Mouse (Mus musculus): ENCODE results near the gene Icam1.
"Not testable (repeated sequence)": the region's sequence is repeated elsewhere in the genome, so short reads cannot be mapped to it uniquely, and the experiment has no call there.

Icam1 gene

DNA sequence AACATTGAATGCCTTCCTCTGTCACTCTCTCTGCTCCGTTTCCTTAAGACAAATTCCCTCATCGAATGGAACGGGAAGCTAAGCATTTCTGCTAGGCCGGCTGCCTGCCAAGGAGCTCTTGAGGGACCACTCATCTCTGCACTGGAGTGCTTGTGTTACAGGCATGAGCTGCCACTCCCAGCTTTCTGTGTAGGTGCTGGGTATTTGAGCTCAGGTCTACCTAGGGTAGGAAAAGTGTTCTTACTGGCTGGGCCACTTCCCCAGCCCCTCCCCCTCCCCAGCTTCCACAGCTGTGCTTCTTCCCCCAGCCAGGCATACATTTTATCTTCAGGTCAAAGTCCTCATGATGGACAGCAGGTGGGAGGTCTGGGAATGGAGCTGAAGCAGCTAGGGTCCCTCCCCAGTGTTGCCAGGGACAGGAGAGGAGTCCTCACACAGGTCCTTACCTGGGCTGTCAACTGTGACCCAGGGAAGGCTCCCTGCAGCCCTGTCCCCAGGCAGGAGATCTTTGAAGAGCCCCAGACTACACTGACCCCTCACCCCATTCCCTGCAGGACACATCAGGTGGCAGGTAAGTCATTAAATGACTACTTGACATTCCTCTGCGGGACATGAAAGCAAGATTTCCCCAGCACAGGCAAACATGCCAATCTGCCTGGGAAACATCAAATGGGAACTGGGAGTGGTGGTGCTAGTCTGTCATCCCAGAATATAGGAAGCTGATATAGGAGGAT is 22.5 kb upstream of the Icam1 start:
- DNase-seq (ENCODE audit: low spot score) = no peak

DNA sequence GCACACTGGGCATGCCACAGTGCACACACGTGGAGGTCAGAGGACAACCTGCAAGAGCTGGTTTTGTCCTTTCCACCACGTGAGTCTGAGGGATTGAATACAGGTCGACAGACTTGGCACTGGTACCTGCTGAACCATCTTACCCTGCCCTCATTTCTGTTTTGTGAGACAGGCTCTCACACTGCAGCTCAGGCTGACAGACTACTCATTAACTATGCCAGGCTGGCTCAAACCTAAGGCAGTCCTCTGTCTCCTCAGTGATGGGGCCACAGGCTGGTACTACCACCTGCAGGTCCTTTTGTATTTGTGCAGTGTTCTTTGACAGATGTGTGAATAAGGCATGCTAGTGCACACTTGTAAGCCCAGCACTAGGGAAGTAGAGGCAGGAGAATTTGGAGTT is 20.7 kb upstream of the Icam1 start:
- no peak for DNase-seq (ENCODE audit: low spot score)

DNA sequence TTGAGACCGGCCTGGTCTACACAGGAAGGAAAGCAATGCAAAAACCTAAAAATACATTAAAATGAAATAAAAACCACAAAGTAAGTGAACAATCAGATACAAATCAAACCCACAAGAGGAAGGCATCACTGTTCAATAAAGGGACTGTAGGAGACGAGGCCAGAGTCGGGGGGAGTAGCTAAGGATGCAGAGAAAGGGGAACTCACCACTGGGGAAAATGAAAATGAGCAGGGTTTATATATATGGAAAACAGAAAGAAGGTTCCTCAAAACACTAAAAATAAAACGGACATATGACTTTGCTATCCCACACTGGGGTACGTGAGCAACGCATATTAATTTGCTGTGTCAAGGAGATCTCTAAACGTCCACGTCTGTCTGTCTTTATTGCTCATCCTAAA is 18.7 kb upstream of the Icam1 start:
- DNase-seq (ENCODE audit: low spot score) = no peak

DNA sequence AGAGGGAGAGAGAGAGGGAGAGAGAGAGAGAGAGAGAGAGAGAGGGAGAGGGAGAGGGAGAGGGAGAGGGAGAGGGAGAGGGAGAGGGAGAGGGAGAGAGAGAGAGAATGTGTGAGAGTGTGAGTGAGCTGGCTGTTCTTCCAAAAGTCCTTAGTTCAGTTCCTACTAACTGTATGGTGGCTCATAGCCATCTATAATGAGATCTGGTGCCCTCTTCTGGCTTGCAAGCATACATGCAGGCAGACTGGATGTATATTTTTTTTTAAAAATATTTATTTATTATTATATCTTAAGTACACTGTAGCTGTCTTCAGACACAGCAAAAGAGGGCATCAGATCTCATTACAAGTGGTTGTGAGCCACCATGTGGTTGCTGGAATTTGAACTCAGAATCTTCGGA is 17.4 kb upstream of the Icam1 start:
- DNase-seq (ENCODE audit: low spot score) = not testable (repeated sequence)

DNA sequence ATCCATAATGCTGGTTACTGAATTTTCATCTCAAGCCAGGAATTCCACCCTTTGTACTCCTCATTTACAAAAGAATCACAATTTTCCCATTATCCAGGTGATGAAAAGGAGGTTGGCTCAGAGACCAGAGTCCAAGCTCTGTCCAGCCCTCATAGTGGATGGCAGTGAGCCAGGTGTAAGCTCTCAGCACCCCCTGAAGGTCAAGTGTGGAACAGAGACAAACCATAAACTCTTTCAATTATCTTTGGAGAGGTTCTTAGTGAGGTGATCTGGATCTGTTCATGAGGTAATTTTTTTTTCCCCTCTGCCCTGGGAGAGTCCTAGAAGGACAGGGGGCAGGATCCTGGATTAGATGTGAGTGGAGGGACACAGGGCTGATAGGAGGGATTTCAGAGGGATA is 15.0 kb upstream of the Icam1 start:
- DNase-seq (ENCODE audit: low spot score) = no peak

DNA sequence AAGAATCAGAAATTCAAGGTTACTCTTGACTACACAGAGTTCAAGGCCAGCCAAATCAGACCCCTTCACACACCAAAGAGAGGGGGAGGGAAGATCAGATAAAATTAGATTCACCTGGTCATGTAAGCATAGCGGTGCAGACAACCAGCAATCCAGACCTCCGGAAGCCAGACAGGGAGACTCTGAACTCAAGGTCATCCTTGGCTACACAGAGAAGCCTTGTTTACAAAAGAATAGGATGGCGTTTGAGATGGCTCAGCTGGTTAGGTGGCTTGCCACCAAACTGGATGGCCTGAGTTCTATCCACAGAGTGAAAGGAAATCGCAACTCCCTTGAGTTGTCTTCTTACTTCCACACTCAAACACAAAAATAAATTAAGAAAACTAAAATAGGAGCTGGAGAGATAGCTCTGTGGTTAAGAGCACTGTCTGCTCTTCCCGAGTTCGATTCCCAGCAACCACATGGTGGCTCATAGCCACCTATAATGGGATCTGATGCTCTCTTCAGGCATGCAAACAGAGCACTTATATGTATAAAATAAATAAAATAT is 14.1 kb upstream of the Icam1 start:
- no peak for DNase-seq (ENCODE audit: low spot score)

DNA sequence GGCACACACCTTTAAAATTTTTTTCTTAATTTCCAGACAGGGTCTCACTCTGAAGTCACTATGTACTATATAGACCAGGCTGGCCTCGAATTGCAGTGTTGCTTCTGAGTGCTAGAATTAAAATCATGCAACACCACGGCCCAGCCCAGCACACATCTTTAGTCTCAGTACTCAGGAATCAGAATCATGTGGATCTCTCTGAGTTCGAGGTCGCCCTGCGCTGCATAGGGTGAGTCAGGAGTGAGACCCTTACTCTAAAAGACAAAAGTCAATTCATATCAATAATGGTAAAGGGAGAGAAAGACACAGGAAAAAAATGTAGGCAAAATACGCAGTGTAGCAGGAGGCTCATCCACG is 13.5 kb upstream of the Icam1 start:
- DNase-seq (ENCODE audit: low spot score) = no peak

DNA sequence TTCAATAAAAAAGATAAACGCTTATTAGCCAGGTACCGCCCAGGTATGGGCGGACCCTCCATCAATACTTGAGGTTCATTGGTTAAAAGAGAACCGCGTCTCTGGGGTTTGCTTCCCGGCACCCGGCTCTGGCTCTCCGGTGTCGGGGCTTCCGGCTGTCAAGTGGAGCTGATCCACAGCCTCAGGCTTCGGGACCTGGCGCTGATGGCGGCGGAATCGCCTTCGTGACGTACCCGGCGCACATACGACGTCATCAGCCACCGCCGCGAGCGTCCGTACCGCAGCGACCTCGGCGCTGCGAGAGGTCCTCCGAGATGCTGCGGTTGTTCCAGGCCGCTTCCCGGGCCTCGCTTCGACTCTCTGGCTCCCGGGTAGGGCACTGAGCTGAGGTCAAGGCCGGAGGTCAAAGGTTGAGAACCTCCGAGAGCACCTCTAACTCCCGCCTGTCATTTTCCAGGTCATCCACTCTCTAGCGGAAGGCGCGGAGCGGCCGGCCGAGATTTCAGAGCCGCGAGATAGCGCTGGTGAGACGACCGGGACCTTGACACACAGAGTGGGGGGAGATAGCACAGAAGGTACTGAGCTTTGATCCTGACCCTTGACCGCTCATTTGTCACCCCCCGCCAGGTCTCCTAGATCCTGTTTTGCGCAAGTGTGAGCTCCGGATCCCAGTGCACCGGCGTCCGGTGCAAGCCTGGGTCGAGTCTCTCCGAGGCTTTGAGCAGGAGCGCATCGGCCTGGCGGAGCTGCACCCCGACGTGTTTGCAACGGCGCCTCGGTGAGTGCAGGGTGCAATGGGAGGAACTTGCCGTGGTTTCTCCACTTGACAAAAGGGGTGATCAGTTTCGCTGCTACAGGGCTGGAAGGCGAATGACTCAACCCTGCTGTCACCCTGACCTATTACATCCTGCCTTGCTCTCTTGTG is 12.9 kb upstream of the Icam1 start, which contains the start of gene Mrpl4:
Gene Mrpl4, plus strand, starts transcription at position 112 of the 925 bp plus-strand sequence.
- peak; percentile 67 for DNase-seq (ENCODE audit: low spot score)

DNA sequence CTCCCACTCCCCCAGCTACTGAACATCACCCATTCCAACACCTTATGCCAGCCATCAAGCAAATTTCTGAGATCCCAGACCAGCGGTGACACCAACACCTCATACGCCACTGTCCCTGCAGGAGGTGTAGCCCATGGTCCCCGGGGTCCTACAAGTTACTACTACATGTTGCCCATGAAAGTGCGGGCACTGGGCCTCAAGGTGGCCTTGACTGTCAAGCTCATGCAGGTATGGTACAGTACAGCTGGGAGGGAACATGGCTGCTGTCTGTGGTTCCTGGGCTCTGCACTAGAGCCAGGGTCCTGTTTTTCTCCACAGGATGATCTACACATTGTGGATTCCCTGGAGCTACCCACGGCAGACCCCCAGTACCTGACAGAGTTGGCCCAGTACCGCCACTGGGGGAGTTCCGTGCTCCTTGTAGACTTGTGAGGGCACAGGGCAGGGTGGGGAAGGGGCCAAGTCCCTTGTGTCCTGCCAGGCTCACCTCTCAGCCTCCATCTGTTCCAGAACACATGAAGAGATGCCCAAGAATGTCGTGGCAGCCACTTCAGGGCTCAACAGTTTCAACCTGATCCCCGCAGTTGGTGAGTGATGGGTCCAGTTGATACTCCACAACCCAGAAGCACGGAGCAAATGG is 8.4 kb upstream of the Icam1 start:
- DNase-seq (ENCODE audit: low spot score) = no peak

DNA sequence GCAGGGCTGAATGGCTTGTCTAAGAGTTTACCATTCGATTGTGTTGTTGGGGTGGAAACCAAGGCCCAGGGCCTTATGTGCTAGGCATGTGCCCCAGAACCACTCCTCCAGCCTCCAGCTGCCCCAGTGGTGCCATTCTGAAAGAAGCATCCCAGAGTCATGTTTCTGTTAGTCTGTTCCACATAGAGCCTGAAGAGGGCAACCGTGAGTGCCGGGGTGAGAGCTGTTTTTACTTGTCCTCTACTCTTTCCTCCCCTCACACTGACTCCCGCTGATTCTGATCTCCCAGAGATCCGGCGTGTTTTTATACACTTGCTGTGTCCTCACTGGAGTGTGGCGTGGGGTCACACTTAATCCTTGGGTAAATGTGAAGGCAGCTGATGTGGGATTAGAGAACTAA is 7.8 kb upstream of the Icam1 start:
- DNase-seq (ENCODE audit: low spot score) = no peak

DNA sequence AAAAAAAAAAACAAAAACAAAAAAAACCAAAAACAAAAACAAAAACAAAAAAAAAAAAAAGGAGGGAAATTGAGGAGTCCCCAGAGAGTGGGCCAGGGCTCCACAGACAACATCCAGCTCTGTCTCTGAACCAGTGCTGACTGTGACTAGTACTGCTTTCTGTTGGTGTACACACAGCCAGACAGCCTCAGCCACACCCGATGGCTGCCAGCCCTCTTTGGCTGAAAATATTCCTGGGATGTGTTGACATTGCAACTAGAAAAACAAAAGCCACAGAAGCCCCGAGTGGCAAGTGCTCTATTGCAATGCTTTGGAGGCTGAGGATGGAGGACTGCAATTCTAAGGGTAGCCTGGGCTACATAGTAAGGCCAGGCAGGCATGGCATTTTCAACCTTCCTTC is 5.4 kb upstream of the Icam1 start:
- no peak for DNase-seq (ENCODE audit: low spot score)

DNA sequence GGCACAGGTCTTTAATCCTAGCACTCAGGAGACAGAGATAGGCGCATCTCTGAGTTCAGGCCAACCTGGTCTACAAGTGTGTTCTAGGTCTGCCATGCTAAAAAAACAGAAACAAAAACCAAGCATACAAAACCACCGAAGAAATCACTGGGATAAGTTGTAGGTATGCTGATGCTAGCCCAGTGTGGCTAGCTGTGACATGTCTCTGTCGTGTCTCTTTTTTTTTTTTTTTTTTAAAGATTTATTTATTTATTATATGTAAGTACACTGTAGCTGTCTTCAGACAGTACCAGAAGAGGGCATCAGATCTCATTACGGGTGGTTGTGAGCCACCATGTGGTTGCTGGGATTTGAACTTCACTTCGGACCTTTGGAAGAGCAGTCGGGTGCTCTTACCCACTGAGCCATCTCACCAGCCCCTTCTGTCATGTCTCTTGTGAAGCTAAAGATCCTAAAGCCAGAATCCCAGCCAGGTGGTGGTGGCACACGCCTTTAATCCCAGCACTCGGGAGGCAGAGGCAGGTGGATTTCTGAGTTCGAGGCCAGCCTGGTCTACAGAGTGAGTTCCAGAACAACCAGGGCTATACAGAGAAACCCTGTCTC is 4.7 kb upstream of the Icam1 start:
- DNase-seq (ENCODE audit: low spot score) = not testable (repeated sequence)

DNA sequence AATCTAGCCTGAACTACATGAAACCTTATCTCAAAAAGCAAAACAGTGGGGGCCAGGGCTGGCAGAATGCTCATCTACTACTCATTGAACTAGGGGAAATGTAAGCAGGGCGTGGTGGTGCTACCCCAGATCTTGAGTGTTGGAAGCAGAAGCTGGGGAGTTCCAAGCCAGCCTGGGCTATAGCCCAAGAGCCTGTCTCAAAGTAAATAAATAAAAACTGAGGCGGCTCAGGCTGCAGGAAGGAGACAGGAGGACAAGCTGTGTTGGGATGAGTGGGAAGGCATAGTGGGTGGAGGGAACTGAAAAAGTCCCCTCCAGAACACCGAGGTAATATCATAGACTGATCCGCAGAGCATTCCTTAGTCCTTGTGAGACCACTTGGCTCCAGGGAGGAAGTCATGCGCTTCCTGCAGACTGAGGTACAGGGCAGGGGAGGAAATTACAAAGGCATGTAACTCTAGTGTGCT is 3.9 kb upstream of the Icam1 start:
- DNase-seq (ENCODE audit: low spot score) = no peak

DNA sequence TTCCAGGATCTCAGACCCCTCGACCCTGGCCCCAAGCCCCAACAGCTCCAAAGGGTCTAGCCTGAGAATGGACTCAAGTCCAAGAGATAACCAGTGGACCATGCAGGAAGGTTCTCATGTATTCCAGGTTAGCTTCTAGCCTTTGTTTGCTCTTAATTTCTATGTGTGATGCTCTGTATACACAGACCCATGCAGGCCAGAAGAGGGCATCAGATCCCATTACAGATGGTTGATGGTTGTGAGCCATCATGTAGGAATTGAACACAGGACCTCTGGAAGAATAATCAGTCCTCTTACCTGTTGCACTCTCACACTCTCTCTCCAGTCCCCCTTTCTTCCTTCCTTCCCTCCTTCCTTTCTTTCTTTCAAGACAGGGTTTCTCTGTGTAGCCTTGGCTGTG is 3.4 kb upstream of the Icam1 start:
- no peak for DNase-seq (ENCODE audit: low spot score)

DNA sequence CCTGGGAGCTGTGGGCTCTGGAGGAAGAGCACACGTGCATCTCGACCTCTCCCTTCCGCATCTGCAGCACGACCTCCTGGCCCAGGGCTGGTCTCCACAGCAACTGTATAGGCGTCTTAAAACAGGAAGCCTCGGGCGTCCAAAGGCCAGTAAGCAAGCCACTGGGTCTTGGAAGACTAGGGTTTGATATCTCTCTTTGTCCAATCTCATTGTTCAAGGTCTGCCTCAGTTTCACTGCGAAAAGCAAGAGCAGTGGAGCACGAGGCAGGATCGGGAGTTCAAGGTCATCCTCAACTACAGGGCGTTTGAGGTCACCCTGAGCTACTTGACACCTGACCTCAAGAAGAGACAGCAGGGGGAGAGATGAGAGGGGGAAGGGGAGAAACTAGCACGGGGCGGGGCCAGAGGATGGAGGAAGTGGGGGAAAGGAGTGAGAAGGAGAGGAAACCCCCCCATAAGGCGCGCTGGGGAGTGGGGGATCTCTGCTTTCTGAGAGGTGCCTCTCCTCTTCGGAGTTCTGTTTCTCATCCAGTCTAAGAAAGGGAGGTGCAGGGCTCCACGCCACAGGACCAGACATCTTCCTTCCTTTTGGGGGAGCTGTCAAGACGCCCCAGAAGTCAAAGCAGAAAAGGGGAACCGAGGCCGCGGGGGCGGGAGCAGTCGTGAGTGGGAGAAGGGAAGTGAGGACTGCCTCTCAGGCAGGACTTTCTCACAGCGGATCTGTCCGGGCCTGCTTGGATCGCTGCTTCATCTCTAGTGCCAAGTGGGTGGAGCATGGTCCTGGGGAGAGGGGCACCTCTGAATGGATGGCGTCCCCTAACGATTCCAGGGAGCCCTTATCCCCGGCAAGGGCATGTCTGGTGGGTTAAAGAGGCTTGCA is 854 bp upstream of the Icam1 start:
- no peak for DNase-seq (ENCODE audit: low spot score)

DNA sequence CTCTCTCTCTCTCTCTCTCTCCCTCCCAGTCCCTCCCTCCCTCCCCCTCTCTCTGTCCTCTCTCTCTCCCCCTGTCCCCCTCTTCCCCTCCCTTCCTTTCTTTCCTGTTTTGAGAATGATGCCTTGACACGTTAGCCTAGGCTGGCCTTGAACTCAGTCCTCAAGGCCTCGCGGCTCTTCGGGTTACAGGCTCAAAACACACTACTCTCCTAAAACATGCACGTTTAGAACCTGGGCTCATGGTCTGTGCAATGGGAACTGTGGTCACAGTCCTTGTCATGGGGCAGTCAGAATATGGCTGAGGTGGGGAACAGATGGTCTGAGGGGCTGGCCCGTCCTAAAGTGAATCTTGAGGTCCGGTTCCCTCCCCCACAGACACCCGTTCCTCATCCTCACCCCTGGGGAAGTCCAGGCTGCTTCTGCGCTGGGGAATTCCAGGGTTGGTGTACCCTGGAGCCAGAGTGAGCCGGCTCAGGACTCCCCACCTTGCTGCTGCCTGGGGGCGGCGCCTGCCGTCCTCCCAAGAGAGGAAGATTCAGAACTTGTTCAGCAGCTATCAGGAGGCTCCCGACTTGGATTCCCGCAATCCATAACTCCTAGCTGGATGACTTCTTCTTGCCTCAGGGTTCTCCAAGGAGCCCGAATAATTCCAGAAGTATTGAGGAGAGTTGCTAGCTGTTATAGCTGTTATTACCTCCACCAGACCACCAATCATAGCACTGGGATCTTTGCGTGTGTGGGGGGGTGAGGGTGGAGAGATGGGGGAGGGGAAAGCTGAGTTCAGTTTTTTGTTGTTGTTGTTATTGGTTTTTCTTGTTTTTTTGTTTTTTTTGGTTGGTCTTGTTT is 769 bp downstream of the Icam1 start:
- no peak for DNase-seq (ENCODE audit: low spot score)

DNA sequence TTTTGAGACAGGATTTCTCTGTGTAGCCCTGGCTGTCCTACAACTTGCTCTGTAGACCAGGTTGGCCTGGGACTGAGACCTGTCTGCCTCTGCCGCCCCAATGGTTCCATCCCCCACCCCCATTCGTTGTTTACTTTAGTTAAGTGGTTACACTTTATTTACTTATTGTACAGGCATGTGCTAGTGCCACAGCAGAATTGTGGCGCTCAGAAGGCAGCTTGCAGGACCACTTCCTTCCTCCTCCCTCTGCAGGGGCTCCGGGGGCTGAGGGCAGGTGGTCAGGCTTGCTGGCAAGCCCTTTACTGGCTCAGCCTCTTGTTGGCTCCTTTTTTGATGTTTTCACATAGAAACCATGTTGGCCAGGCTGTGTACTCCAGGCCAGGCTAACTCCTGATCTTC is 1.4 kb downstream of the Icam1 start:
- no peak for DNase-seq (ENCODE audit: low spot score)

DNA sequence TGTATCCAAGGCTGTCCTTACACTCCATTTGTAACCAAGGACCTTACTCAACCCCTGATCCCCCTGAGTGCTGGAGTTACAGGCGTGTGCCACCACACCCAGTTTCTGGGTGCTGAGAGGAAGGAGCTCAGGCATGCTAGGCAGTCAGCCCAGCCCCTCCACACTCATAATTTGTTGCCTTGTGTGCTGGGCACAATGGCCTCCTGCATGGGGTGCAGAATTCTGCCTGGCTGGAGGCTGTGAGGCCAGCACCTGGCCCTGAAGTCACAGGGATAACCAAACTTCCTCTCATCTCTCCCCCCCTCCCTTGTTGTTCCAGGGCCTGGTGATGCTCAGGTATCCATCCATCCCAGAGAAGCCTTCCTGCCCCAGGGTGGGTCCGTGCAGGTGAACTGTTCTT is 2.8 kb downstream of the Icam1 start:
- DNase-seq (ENCODE audit: low spot score) = no peak

DNA sequence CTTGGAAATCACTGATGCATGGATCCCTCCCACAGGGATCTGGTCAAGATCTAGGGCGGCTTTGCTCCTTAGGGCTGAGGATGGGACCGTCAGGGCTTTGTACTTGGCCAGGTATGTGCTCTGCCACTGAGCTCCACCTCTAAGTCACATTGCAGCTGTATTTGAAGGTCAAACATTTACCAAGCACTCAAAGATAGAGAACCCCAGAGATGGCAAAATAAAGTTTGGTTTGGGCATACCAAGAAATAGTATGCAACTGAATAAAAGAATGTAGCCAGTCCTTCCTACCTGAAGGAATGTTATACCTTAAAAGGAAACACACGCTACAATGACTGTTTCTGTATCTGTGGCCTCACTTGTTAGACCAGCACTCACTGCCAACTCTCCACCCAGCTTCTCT is 5.6 kb downstream of the Icam1 start:
- no peak for DNase-seq (ENCODE audit: low spot score)

DNA sequence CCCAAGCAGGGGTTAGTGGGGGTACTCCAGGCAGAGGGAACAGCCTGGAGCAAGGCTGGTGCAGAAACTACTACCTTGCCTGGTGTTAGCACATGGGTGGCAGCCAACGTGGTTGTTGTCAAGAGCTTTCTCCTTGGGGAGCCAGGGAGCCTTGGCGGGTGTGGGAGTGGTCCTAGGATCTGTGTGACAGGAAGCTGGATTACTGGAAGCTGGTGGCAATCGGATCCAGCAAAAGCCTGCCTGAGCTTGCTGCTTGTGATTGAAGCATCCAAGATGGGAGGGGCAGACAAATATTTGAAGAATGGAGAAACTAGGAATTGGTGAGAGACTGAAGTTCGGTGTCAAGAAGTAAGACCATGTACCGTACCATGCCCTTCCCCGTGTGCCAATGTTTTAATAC is 6.5 kb downstream of the Icam1 start:
- no peak for DNase-seq (ENCODE audit: low spot score)
